Mouse (Mus musculus) forebrain, embryonic 14.5 days (tissue): ENCODE data around the gene Carns1. TPM values are rescaled to one million over a fixed set of nuclear protein-coding genes. Genes with fewer than 3 reads are reported as not detected.

Experiments used
- ATAC-seq: fragments of 200-750 bp; cut with Nextera tagmentation; 2 replicates; pipeline ENCODE4 v1.8.0; 2017; ENCODE audit warnings: mild to moderate bottlenecking, moderate library complexity
- DNase-seq: peaks from one replicate; pipeline ENCODE4 v3.0.0-alpha.2; 2015; ENCODE audit warnings: low spot score
- H3K27ac ChIP-seq: fragments of 300-500 bp; sonication (generic); 2 replicates; pipeline ENCODE4 v1.5.1; 2014; ENCODE audit warnings: low read depth, mild to moderate bottlenecking, control low read depth, low read length, moderate library complexity
- H3K27me3 ChIP-seq: fragments of 300-500 bp; sonication (generic); replicated peaks from 2 replicates; pipeline ENCODE4 v1.6.1; 2014; ENCODE audit warnings: low read length, control low read depth, mixed read lengths; ENCODE audit not compliant: control insufficient read depth, insufficient read depth
- H3K36me3 ChIP-seq: fragments of 300-500 bp; sonication (generic); 2 replicates; pipeline ENCODE4 v1.6.1; 2014; ENCODE audit warnings: low read length, control low read depth; ENCODE audit not compliant: control insufficient read depth, insufficient read depth
- H3K4me1 ChIP-seq: fragments of 300-500 bp; sonication (generic); 2 replicates; pipeline ENCODE4 v1.6.1; 2014; ENCODE audit warnings: antibody characterized with exemption, low read length, control low read depth; ENCODE audit not compliant: control insufficient read depth, insufficient read depth
- H3K4me2 ChIP-seq: fragments of 300-500 bp; sonication (generic); 2 replicates; pipeline ENCODE4 v1.6.1; 2014; ENCODE audit warnings: mild to moderate bottlenecking, control low read depth, low read length
- H3K4me3 ChIP-seq: fragments of 300-500 bp; sonication (generic); 2 replicates; pipeline ENCODE4 v1.5.1; 2014; ENCODE audit warnings: low read depth, low read length, control low read depth
- H3K9ac ChIP-seq: fragments of 300-500 bp; sonication (generic); 2 replicates; pipeline ENCODE4 v1.6.1; 2014; ENCODE audit warnings: mild to moderate bottlenecking, low read length, control low read depth, moderate library complexity
- H3K9me3 ChIP-seq: fragments of 300-500 bp; sonication (generic); replicated peaks from 2 replicates; pipeline ENCODE4 v1.6.1; 2016; ENCODE audit warnings: low read length, control low read depth, mixed read lengths; ENCODE audit not compliant: control insufficient read depth
- WGBS: fragments of 180-500 bp; shearing (Covaris S2); extraction: QIAGEN DNeasy Blood & Tissue Kit; methylation state at CpG from one replicate; pipeline ENCODE4 v1.1.7; 2014; 5-methylcytosine and 5-hydroxymethylcytosine counted together
- polyA plus RNA-seq: library from polyadenylated mRNA; unstranded; fragments of >200 nt; fragmentation: Nextera tagmentation; extraction: Ambion mirVana; gene quantifications from 2 replicates; pipeline ENCODE4 v1.2.1, GENCODE M21; 2014

Carns1 gene
- polyA plus RNA-seq, 1 experiment from 2014 or later = 3.9 TPM

DNA sequence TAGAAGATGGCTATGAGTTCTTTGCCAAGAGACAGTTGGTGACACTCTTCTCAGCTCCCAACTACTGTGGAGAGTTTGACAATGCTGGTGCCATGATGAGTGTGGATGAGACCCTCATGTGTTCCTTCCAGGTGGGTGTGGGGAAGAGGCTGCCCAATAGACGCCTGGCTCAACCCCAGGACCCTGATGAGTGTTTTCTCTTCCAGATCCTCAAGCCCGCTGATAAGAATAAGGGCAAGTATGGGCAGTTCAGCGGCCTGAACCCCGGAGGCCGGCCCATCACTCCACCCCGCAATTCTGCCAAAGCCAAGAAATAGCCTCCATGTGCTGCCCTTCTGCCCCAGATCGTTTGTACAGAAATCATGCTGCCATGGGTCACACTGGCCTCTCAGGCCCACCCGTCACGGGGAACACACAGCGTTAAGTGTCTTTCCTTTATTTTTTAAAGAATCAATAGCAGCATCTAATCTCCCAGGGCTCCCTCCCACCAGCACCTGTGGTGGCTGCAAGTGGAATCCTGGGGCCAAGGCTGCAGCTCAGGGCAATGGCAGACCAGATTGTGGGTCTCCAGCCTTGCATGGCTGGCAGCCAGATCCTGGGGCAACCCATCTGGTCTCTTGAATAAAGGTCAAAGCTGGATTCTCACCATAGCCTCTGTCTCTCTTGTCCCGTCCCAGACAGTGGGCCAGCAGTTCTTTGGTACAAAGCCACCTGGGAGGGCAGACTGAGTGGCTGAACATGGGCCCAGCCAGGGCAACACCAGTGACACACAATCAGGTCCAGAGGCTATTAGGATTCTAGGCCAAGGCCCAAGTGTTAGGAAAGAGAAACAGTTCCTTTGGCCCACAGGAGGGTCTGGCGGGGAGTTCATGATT is 19.7 kb upstream of the Carns1 start:
- no peak overlapping the region for H3K9ac ChIP-seq

DNA sequence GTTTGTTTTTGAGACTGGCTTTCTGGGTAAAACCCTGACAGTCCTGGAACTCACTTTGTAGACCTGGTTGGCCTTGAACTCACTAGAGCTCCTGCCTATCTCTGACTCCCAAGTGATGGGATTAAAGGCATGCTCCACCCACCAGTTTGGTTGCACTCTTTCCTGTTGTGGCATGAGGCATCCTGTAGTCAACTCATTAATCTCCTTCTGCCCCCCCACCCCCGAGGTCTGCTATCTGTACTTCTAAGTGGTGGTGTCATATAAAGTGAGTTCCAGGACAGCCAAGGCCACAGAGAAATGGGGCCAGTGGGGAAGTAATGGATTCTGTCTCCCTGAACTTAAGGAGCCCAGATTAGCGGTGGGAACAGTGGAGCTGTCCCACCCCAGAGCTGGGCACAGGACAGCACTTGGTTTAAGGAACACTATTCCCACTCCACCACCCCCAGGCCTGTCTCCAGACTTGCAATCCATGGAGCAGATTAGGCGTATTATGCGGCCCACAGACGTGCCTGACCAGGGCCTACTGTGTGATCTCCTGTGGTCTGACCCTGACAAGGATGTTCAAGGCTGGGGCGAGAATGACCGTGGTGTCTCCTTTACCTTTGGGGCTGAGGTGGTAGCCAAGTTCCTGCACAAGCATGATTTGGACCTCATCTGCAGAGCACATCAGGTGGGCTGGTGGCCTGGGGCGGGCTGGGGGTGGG is 18.9 kb upstream of the Carns1 start:
- WGBS = 90% methylated on average over 8 of the region's 8 CpGs
- Histone ChIP-seq H3K27me3 (no peaks in the 10 kb centered on the region), H3K36me3 (peaks cover 59% of the 10 kb centered on the region), H3K9me3 (no peaks in the 10 kb centered on the region), H3K4me3 (no peak overlapping the region), H3K4me2 (no peak overlapping the region), H3K27ac (no peak overlapping the region), H3K9ac (no peak overlapping the region), H3K4me1 (peaks cover 8% of the 10 kb centered on the region)
- ATAC-seq = no peak
- no peak for DNase-seq

More for the DNA sequence above, 19.7 kb upstream of the Carns1 start:
- H3K27ac ChIP-seq = no peak overlapping the region
- H3K36me3 ChIP-seq = peaks cover 65% of the 10 kb centered on the region
- 72% methylated on average over 12 of the region's 12 CpGs for WGBS
- no peak for ATAC-seq
- H3K4me3 ChIP-seq = no peak overlapping the region
- peaks cover 8% of the 10 kb centered on the region for H3K4me1 ChIP-seq
- H3K9me3 ChIP-seq = no peaks in the 10 kb centered on the region
- H3K27me3 ChIP-seq = no peaks in the 10 kb centered on the region
- H3K4me2 ChIP-seq = no peak overlapping the region
- no peak for DNase-seq

GRCm38 (mm10) chr19:4193129-4193528 is 17.9 kb upstream of the Carns1 start:
- ATAC-seq = no peak
- H3K27ac ChIP-seq = no peak overlapping the region

DNA sequence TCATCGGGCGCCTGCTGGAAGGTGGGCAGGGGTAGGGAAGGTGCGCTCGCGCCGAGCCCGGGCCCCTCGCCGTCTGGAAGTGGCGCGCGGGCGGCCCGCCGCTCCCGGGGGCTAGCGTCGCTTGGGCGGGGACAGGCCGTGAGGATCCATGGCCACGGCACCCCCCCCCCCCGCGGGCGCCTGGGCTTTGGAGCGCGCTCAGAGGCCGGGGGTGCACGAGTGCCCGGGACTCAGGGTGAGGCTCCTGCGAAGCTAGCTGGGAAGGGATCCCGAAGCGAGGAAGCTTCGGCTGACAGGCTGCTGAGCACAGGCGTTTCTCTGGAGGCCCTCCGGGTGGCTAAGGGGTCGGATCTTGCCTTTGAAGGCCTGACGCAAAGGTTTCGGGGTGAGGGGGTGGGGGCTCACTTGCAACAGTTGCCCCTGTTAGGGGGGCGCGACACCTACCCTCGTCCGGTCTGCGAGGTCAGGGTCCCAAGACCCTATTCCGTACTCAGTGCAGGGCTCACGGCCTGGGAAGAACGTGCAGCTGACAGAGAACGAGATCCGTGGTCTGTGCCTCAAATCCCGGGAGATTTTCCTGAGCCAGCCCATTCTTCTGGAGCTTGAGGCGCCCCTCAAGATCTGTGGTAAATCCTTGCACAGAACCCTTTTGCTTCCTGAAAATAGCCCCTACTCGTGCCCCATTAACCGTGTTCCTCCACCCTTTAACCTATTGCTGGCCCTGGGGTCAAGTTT is 17.1 kb upstream of the Carns1 start:
- peak overlapping the region; percentile 93 for H3K9ac ChIP-seq
- DNase-seq = peak; percentile 48
- H3K4me2 ChIP-seq = peak overlapping the region; percentile 92
- under 1% methylated on average over 44 of the region's 52 CpGs for WGBS
- 0 out of 2 replicates have a peak, but pooled peaks have one; percentile 6 for ATAC-seq
- no peaks in the 10 kb centered on the region for H3K9me3 ChIP-seq
- no peaks in the 10 kb centered on the region for H3K27me3 ChIP-seq
- H3K27ac ChIP-seq = peak overlapping the region; percentile 86
- peaks cover 44% of the 10 kb centered on the region for H3K36me3 ChIP-seq
- H3K4me1 ChIP-seq = peaks cover 8% of the 10 kb centered on the region
- peak overlapping the region; percentile 99 for H3K4me3 ChIP-seq

More at GRCm38 (mm10) chr19:4193129-4193528, 17.9 kb upstream of the Carns1 start:
- Histone ChIP-seq H3K4me2 (peak overlapping the region; percentile 92), H3K9me3 (no peaks in the 10 kb centered on the region), H3K4me1 (peaks cover 8% of the 10 kb centered on the region), H3K4me3 (peak overlapping the region; percentile 99), H3K9ac (peak overlapping the region; percentile 93), H3K36me3 (peaks cover 49% of the 10 kb centered on the region), H3K27me3 (no peaks in the 10 kb centered on the region)
- DNase-seq = no peak
- 64% methylated on average over 6 of the region's 6 CpGs for WGBS

GRCm38 (mm10) chr19:4191528-4192250 is 16.4 kb upstream of the Carns1 start, which contains the start of gene Ppp1ca:
TSS of gene Ppp1ca (plus strand) at chr19:4192065.
- peak within 1 kb of the TSS; percentile 92 for H3K4me2 ChIP-seq
- peaks cover 8% of the 10 kb centered on the region for H3K4me1 ChIP-seq
- H3K36me3 ChIP-seq = peaks cover 37% of the 10 kb centered on the region
- no peaks in the 10 kb centered on the region for H3K27me3 ChIP-seq
- peak within 1 kb of the TSS; percentile 86 for H3K27ac ChIP-seq
- peak; percentile 90 for ATAC-seq
- H3K9ac ChIP-seq = peak within 1 kb of the TSS; percentile 93
- 6% methylated on average over 42 of the region's 47 CpGs for WGBS
- H3K4me3 ChIP-seq = peak within 1 kb of the TSS; percentile 99
- DNase-seq = peak; percentile 94
- no peaks in the 10 kb centered on the region for H3K9me3 ChIP-seq

- H3K9me3 ChIP-seq = no peaks in the 10 kb centered on the region
- peaks cover 8% of the 10 kb centered on the region for H3K4me1 ChIP-seq
- peak within 1 kb of the TSS; percentile 92 for H3K4me2 ChIP-seq
- WGBS = 71% methylated on average over 4 of the region's 4 CpGs
- peak within 1 kb of the TSS; percentile 86 for H3K27ac ChIP-seq
- peak within 1 kb of the TSS; percentile 99 for H3K4me3 ChIP-seq
- no peak for DNase-seq
- H3K27me3 ChIP-seq = no peaks in the 10 kb centered on the region
- peak within 1 kb of the TSS; percentile 93 for H3K9ac ChIP-seq
- H3K36me3 ChIP-seq = peaks cover 29% of the 10 kb centered on the region
- no peak for ATAC-seq
These were observed 15.6 kb upstream of the Carns1 start, which contains the start of gene Tbc1d10c for GRCm38 (mm10) chr19:4190831-4191334. TSS of gene Tbc1d10c (minus strand) at chr19:4191284.

DNA sequence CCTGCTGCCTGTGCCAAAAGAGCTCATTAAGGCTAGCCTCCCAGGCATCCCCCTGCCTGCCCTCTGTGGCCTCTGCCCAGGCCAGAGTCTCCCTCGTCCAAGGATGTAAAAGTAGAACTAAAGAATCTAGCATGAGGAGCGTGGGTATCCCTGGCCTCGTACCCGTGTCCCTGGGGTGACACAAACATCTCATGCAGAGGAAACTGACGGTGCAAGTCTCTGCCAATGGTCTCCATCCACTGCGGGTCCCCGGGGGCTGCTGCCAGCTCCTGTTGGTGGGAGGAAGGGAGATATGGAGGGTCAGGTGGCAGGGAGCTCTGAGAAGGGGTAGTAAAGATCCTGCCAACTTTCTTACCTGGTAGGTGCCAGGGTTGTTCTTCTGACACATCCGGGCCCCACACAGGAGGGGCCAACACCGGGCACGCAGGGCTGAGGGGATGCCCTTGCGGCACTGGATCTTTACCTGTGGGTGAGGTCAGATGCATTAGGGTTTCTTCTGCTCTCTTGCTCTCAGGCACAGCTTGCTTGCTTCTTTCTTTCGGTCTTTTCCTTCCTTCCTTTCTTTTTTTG is 13.9 kb upstream of the Carns1 start:
- ATAC-seq (no peak), DNase-seq (no peak)
- H3K4me3 ChIP-seq = no peak overlapping the region
- no peaks in the 10 kb centered on the region for H3K9me3 ChIP-seq
- no peaks in the 10 kb centered on the region for H3K27me3 ChIP-seq
- H3K4me2 ChIP-seq = no peak overlapping the region
- H3K27ac ChIP-seq = no peak overlapping the region
- no peak overlapping the region for H3K9ac ChIP-seq
- peaks cover 8% of the 10 kb centered on the region for H3K4me1 ChIP-seq
- peaks cover 11% of the 10 kb centered on the region for H3K36me3 ChIP-seq
- WGBS = 86% methylated on average over 12 of the region's 12 CpGs

GRCm38 (mm10) chr19:4187303-4187702 is 12.0 kb upstream of the Carns1 start:
- DNase-seq (no peak), ATAC-seq (no peak)
- 77% methylated on average over 3 of the region's 3 CpGs for WGBS

More at GRCm38 (mm10) chr19:4187303-4187702, 12.0 kb upstream of the Carns1 start:
- Histone ChIP-seq H3K27me3 (no peaks in the 10 kb centered on the region), H3K9me3 (no peaks in the 10 kb centered on the region), H3K4me1 (no peaks in the 10 kb centered on the region), H3K27ac (no peak overlapping the region), H3K36me3 (no peaks in the 10 kb centered on the region), H3K4me3 (no peak overlapping the region), H3K4me2 (no peak overlapping the region), H3K9ac (no peak overlapping the region)
